Mouse (Mus musculus) heart, embryonic 14.5 days (tissue): ENCODE measurements around the gene Card9. TPM values are rescaled to one million over a fixed set of nuclear protein-coding genes. Genes with fewer than 3 reads are reported as not detected.

Experiments
- polyA plus RNA-seq: library from polyadenylated mRNA; unstranded; fragments of >200 nt; fragmentation: Nextera tagmentation; extraction: Ambion mirVana; gene quantifications from 2 replicates; pipeline ENCODE4 v1.2.1, GENCODE M21; 2014

Gene Card9
- polyA plus RNA-seq, 1 experiment from 2014 or later, result 0.61 TPM

Other genes starting within 250 kb of the Card9 start
- 6.2 and 6.9 TPM in 2 replicates for gene Nacc2, start 237.7 kb downstream of the Card9 start, polyA plus RNA-seq
- gene Lhx3, start 152.6 kb downstream of the Card9 start, polyA plus RNA-seq, result 0.09 TPM in 1 of 2 replicates, not detected in the other
- gene Qsox2, start 123.4 kb downstream of the Card9 start, polyA plus RNA-seq, result 10.4 and 11.8 TPM in 2 replicates
- 0.16 and 0.24 TPM in 2 replicates for gene Ccdc187, start 66.4 kb downstream of the Card9 start, polyA plus RNA-seq
- 36.5 and 36.9 TPM in 2 replicates for gene Gpsm1, start 45.4 kb downstream of the Card9 start, polyA plus RNA-seq
- gene Dnlz, start 8.8 kb downstream of the Card9 start, polyA plus RNA-seq, result 27.5 and 30.8 TPM in 2 replicates
- 15.8 and 18.3 TPM in 2 replicates for gene Snapc4, start 19.7 kb upstream of the Card9 start, polyA plus RNA-seq
- 67.7 and 75.6 TPM in 2 replicates for gene Entr1, start 28.4 kb upstream of the Card9 start, polyA plus RNA-seq
- 108 and 111 TPM in 2 replicates for gene Pmpca, start 28.4 kb upstream of the Card9 start, polyA plus RNA-seq
- 13.3 and 16.7 TPM in 2 replicates for gene Inpp5e, start 48.3 kb upstream of the Card9 start, polyA plus RNA-seq
- gene Sec16a, start 84.3 kb upstream of the Card9 start, polyA plus RNA-seq, result 19.4 TPM in 2 replicates
- 21.2 and 21.6 TPM in 2 replicates for gene Notch1, start 155.7 kb upstream of the Card9 start, polyA plus RNA-seq
- 161 and 177 TPM in 2 replicates for gene Egfl7, start 219.1 kb upstream of the Card9 start, polyA plus RNA-seq
- not detected in 2 replicates for gene Gm20532, start 225.7 kb upstream of the Card9 start, polyA plus RNA-seq
- gene Agpat2, start 243.5 kb upstream of the Card9 start, polyA plus RNA-seq, result 24.0 and 24.7 TPM in 2 replicates